ENCODE assay signal across 22 mouse cellular contexts in genomic region chr11:80308537-80308936, GRCm38 (mm10). TPM values are rescaled to one million over a fixed set of nuclear protein-coding genes. Genes with fewer than 3 reads are reported as not detected.
A peak's percentile ranks its signal among the peaks of the same experiment; 100 is the strongest.
DNase-seq lines count a peak whose midpoint lies in the region; ATAC-seq lines count a peak whose summit lies in the region.
"Had no signal": no experiment of that assay in that cellular context is flagged by ENCODE, and none has a peak within 500 bp of the region (broad histone marks: within the 10 kb centered on the region; RNA-seq: fewer than 3 reads in every experiment).

No protein-coding gene starts in this region.

- H3K9me3 ChIP-seq in midbrain, embryonic 14.5 days (ENCODE audit: control insufficient read depth, low read length), result no peaks in the 10 kb centered on the region
- H3K9me3 ChIP-seq in midbrain, embryonic 11.5 days (ENCODE audit: control insufficient read depth, low read length), result no peaks in the 10 kb centered on the region; the same call in 1 of the 2 replicates
- no peaks in the 10 kb centered on the region for H3K9me3 ChIP-seq in neural tube, embryonic 13.5 days
- H3K9me3 ChIP-seq: embryonic facial prominence, embryonic 13.5 days; embryonic facial prominence, embryonic 15.5 days; forebrain, embryonic 12.5 days had no signal

- no peak overlapping the region for H3K9ac ChIP-seq in midbrain, embryonic 14.5 days (replicated peaks; ENCODE audit: low read length)
- H3K9ac ChIP-seq in midbrain, embryonic 11.5 days (ENCODE audit: low read length), result no peak overlapping the region
- H3K9ac ChIP-seq in neural tube, embryonic 13.5 days, result 0 out of 2 replicates have a peak overlapping the region, but pooled peaks have one; percentile 17
- H3K9ac ChIP-seq: embryonic facial prominence, embryonic 13.5 days; embryonic facial prominence, embryonic 15.5 days; forebrain, embryonic 12.5 days had no signal

- peaks cover 24% of the 10 kb centered on the region for H3K4me1 ChIP-seq in midbrain, embryonic 14.5 days (ENCODE audit: control insufficient read depth, insufficient read depth, low read length)
- H3K4me1 ChIP-seq in midbrain, embryonic 11.5 days (ENCODE audit: control insufficient read depth, insufficient read depth, low read length), result peaks cover 16% of the 10 kb centered on the region
- peaks cover 47% of the 10 kb centered on the region for H3K4me1 ChIP-seq in neural tube, embryonic 13.5 days (replicated peaks)
- H3K4me1 ChIP-seq: embryonic facial prominence, embryonic 13.5 days had no signal

- no peak overlapping the region for H3K4me3 ChIP-seq in midbrain, embryonic 14.5 days (replicated peaks; ENCODE audit: low read depth, low read length)
- H3K4me3 ChIP-seq in midbrain, embryonic 11.5 days (ENCODE audit: low read depth, low read length), result no peak overlapping the region
- H3K4me3 ChIP-seq in neural tube, embryonic 13.5 days, result no peak overlapping the region
- H3K4me3 ChIP-seq: embryonic facial prominence, embryonic 13.5 days; embryonic facial prominence, embryonic 15.5 days; erythroblast, embryonic 14.5 days; forebrain, embryonic 10.5 days; forebrain, embryonic 12.5 days had no signal

- no peaks in the 10 kb centered on the region for H3K36me3 ChIP-seq in midbrain, embryonic 14.5 days (ENCODE audit: control insufficient read depth, insufficient read depth, low read length)
- H3K36me3 ChIP-seq in midbrain, embryonic 11.5 days (ENCODE audit: control insufficient read depth, insufficient read depth, low read length), result no peaks in the 10 kb centered on the region
- no peaks in the 10 kb centered on the region for H3K36me3 ChIP-seq in neural tube, embryonic 13.5 days
- H3K36me3 ChIP-seq: embryonic facial prominence, embryonic 13.5 days; embryonic facial prominence, embryonic 15.5 days; forebrain, embryonic 10.5 days had no signal

- peak; percentile 61 for DNase-seq in midbrain, embryonic 14.5 days
- no peak for DNase-seq in midbrain, embryonic 11.5 days (ENCODE audit: low spot score, missing footprints)
- DNase-seq in neural tube, embryonic 10.5 days (ENCODE audit: extremely low spot score, low spot score), result no peak
- no peak for DNase-seq in adrenal gland, postnatal 4 days (ENCODE audit: low spot score in 2 of 2)
- DNase-seq: adrenal gland, adult 2 months; adrenal gland, postnatal 10 days; adrenal gland, postnatal 25 days; cerebellum, adult 11 months; cerebellum, adult 18-20 months; cerebellum, adult 8-10 months; cerebellum, adult 9-11 months; cerebellum, postnatal 14 days; cerebellum, postnatal 36 days; embryo, embryonic 11 days had no signal

- WGBS in midbrain, embryonic 14.5 days, result 34% methylated on average over 6 of the region's 6 CpGs
- WGBS in midbrain, embryonic 11.5 days, result 53% methylated on average over 6 of the region's 6 CpGs
- WGBS in neural tube, embryonic 13.5 days, result 58% methylated on average over 6 of the region's 6 CpGs

- no peak overlapping the region for H3K27ac ChIP-seq in midbrain, embryonic 14.5 days (replicated peaks; ENCODE audit: low read depth, low read length)
- no peak overlapping the region for H3K27ac ChIP-seq in midbrain, embryonic 11.5 days (ENCODE audit: low read depth, low read length)
- H3K27ac ChIP-seq in neural tube, embryonic 13.5 days (replicated peaks), result no peak overlapping the region
- H3K27ac ChIP-seq: embryonic facial prominence, embryonic 13.5 days; embryonic facial prominence, embryonic 15.5 days; forebrain, embryonic 10.5 days; forebrain, embryonic 12.5 days had no signal

- no peak for ATAC-seq in midbrain, embryonic 14.5 days (ENCODE audit: low FRiP score, low TSS enrichment)
- ATAC-seq in midbrain, embryonic 11.5 days (ENCODE audit: low FRiP score), result no peak
- no peak for ATAC-seq in neural tube, embryonic 13.5 days (ENCODE audit: low read depth)
- ATAC-seq: forebrain, embryonic 14.5 days; forebrain, embryonic 16.5 days had no signal

- no peak overlapping the region for H3K4me2 ChIP-seq in midbrain, embryonic 14.5 days (ENCODE audit: low read length)
- H3K4me2 ChIP-seq in midbrain, embryonic 11.5 days, result no peak overlapping the region
- no peak overlapping the region for H3K4me2 ChIP-seq in neural tube, embryonic 13.5 days
- H3K4me2 ChIP-seq: embryonic facial prominence, embryonic 13.5 days; embryonic facial prominence, embryonic 15.5 days; forebrain, embryonic 12.5 days had no signal

- H3K27me3 ChIP-seq in midbrain, embryonic 14.5 days (ENCODE audit: control insufficient read depth, insufficient read depth, low read length), result no peaks in the 10 kb centered on the region
- no peaks in the 10 kb centered on the region for H3K27me3 ChIP-seq in midbrain, embryonic 11.5 days (ENCODE audit: control insufficient read depth, insufficient read depth, low read length)
- H3K27me3 ChIP-seq in neural tube, embryonic 13.5 days, result no peaks in the 10 kb centered on the region
- H3K27me3 ChIP-seq: embryonic facial prominence, embryonic 13.5 days; embryonic facial prominence, embryonic 15.5 days; forebrain, embryonic 12.5 days had no signal

RNA-seq across cellular contexts. Expression of gene Rhbdl3, which starts 7.8 kb away (rescaled TPM):
- polyA plus RNA-seq in midbrain, embryonic 14.5 days (2014; fragmentation: Nextera tagmentation; extraction: Ambion mirVana), result 7.3 and 12.2 TPM in 2 replicates
- polyA plus RNA-seq in midbrain, embryonic 11.5 days (2014; fragmentation: Nextera tagmentation; extraction: Ambion mirVana), result 14.9 and 15.2 TPM in 2 replicates
- 16.3 and 16.6 TPM in 2 replicates for polyA plus RNA-seq in neural tube, embryonic 13.5 days (2015; fragmentation: Nextera tagmentation; extraction: Ambion mirVana)
- 1 to 10 TPM; 3.9 to 4.6 TPM for total RNA-seq in adrenal gland, postnatal 4 days (2021)
- polyA plus RNA-seq: erythroblast, embryonic 14.5 days had no signal
